Mouse (Mus musculus): Measurements from ENCODE around the gene Smarcc1. TPM values are rescaled to one million over a fixed set of nuclear protein-coding genes. Genes with fewer than 3 reads are reported as not detected.
"Not testable (repeated sequence)": the region's sequence is repeated elsewhere in the genome, so short reads cannot be mapped to it uniquely, and the experiment has no call there.

Gene Smarcc1
- polyA plus RNA-seq (2014; fragmentation: Nextera tagmentation; extraction: Ambion mirVana), result 172 and 253 TPM in 2 replicates

- Histone ChIP-seq H3K27me3 (ENCODE audit: control insufficient read depth, insufficient read depth, low read length) (no peaks in the 10 kb centered on the region), H3K9me3 (ENCODE audit: control insufficient read depth, low read length) (no peaks in the 10 kb centered on the region), H3K4me2 (replicated peaks; ENCODE audit: low read depth, low read length) (peak within 1 kb of the TSS; percentile 67), H3K27ac (ENCODE audit: low read depth, low read length) (peak within 1 kb of the TSS; percentile 95), H3K4me1 (replicated peaks; ENCODE audit: control insufficient read depth, insufficient read depth, low read length) (peaks cover 3% of the 10 kb centered on the region; the same call in 1 of the 2 replicates), H3K36me3 (ENCODE audit: control insufficient read depth, insufficient read depth, low read length) (peaks cover 3% of the 10 kb centered on the region; the same call in 1 of the 2 replicates), H3K4me3 (ENCODE audit: low read depth, low read length) (peak within 1 kb of the TSS; percentile 89), H3K9ac (ENCODE audit: low read depth, low read length) (peak within 1 kb of the TSS; percentile 88)
- ATAC-seq (ENCODE audit: low FRiP score) (peak; percentile 96), DNase-seq (ENCODE audit: low spot score) (peak; percentile 90)
- WGBS, result under 1% methylated on average over 73 of the region's 79 CpGs
Observed at GRCm38 (mm10) chr9:110116977-110117778, at the start of gene Smarcc1. Smarcc1 (plus strand) TSS chr9:110117708.

- ATAC-seq (ENCODE audit: low FRiP score), result no peak
- no peak overlapping the region for H3K9ac ChIP-seq (ENCODE audit: low read depth, low read length)
- H3K4me3 ChIP-seq (ENCODE audit: low read depth, low read length), result no peak overlapping the region
- H3K4me2 ChIP-seq (replicated peaks; ENCODE audit: low read depth, low read length), result no peak overlapping the region
- WGBS, result 92% methylated on average over 6 of the region's 6 CpGs
- no peak overlapping the region for H3K27ac ChIP-seq (ENCODE audit: low read depth, low read length)
- no peak for DNase-seq (ENCODE audit: low spot score)
- H3K4me1 ChIP-seq (replicated peaks; ENCODE audit: control insufficient read depth, insufficient read depth, low read length), result no peaks in the 10 kb centered on the region
- no peaks in the 10 kb centered on the region for H3K27me3 ChIP-seq (ENCODE audit: control insufficient read depth, insufficient read depth, low read length)
- H3K9me3 ChIP-seq (ENCODE audit: control insufficient read depth, low read length), result no peaks in the 10 kb centered on the region
- H3K36me3 ChIP-seq (ENCODE audit: control insufficient read depth, insufficient read depth, low read length), result peaks cover 3% of the 10 kb centered on the region; the same call in 1 of the 2 replicates
Observed at GRCm38 (mm10) chr9:110068745-110069144, 48.8 kb upstream of the Smarcc1 start.

- DNase-seq (ENCODE audit: low spot score) (no peak), ATAC-seq (ENCODE audit: low FRiP score) (no peak)
- Histone ChIP-seq H3K4me3 (ENCODE audit: low read depth, low read length) (no peak overlapping the region), H3K9me3 (ENCODE audit: control insufficient read depth, low read length) (no peaks in the 10 kb centered on the region), H3K4me2 (replicated peaks; ENCODE audit: low read depth, low read length) (no peak overlapping the region), H3K27me3 (ENCODE audit: control insufficient read depth, insufficient read depth, low read length) (no peaks in the 10 kb centered on the region), H3K9ac (ENCODE audit: low read depth, low read length) (no peak overlapping the region), H3K27ac (ENCODE audit: low read depth, low read length) (no peak overlapping the region), H3K4me1 (replicated peaks; ENCODE audit: control insufficient read depth, insufficient read depth, low read length) (no peaks in the 10 kb centered on the region), H3K36me3 (ENCODE audit: control insufficient read depth, insufficient read depth, low read length) (0 out of 2 replicates have a peak, but pooled peaks cover 2% of the 10 kb centered on the region)
- WGBS, result 91% methylated on average over 9 of the region's 9 CpGs
Observed at GRCm38 (mm10) chr9:110070358-110070757, 47.1 kb upstream of the Smarcc1 start.

GRCm38 (mm10) chr9:110071011-110071410 lies 46.5 kb upstream of the Smarcc1 start:
- Histone ChIP-seq H3K27me3 (ENCODE audit: control insufficient read depth, insufficient read depth, low read length) (no peaks in the 10 kb centered on the region), H3K9me3 (ENCODE audit: control insufficient read depth, low read length) (no peaks in the 10 kb centered on the region), H3K4me2 (replicated peaks; ENCODE audit: low read depth, low read length) (no peak overlapping the region), H3K27ac (ENCODE audit: low read depth, low read length) (no peak overlapping the region), H3K4me3 (ENCODE audit: low read depth, low read length) (no peak overlapping the region), H3K36me3 (ENCODE audit: control insufficient read depth, insufficient read depth, low read length) (0 out of 2 replicates have a peak, but pooled peaks cover 2% of the 10 kb centered on the region), H3K4me1 (replicated peaks; ENCODE audit: control insufficient read depth, insufficient read depth, low read length) (no peaks in the 10 kb centered on the region), H3K9ac (ENCODE audit: low read depth, low read length) (no peak overlapping the region)
- 92% methylated on average over 4 of the region's 4 CpGs for WGBS
- DNase-seq (ENCODE audit: low spot score) (no peak), ATAC-seq (ENCODE audit: low FRiP score) (no peak)

- H3K4me1 ChIP-seq (replicated peaks; ENCODE audit: control insufficient read depth, insufficient read depth, low read length), result no peaks in the 10 kb centered on the region
- H3K9ac ChIP-seq (ENCODE audit: low read depth, low read length), result no peak overlapping the region
- H3K4me3 ChIP-seq (ENCODE audit: low read depth, low read length), result no peak overlapping the region
- peak; percentile 87 for DNase-seq (ENCODE audit: low spot score)
- no peaks in the 10 kb centered on the region for H3K9me3 ChIP-seq (ENCODE audit: control insufficient read depth, low read length)
- H3K4me2 ChIP-seq (replicated peaks; ENCODE audit: low read depth, low read length), result no peak overlapping the region
- H3K27ac ChIP-seq (ENCODE audit: low read depth, low read length), result no peak overlapping the region
- peak; percentile 33; the same call in 1 of the 2 replicates for ATAC-seq (ENCODE audit: low FRiP score)
- 6% methylated on average over 1 of the region's 1 CpGs for WGBS
- no peaks in the 10 kb centered on the region for H3K27me3 ChIP-seq (ENCODE audit: control insufficient read depth, insufficient read depth, low read length)
- 0 out of 2 replicates have a peak, but pooled peaks cover 2% of the 10 kb centered on the region for H3K36me3 ChIP-seq (ENCODE audit: control insufficient read depth, insufficient read depth, low read length)
Observed at GRCm38 (mm10) chr9:110071843-110072242, 45.7 kb upstream of the Smarcc1 start.

GRCm38 (mm10) chr9:110076468-110076867 lies 41.0 kb upstream of the Smarcc1 start:
- 83% methylated on average over 4 of the region's 7 CpGs for WGBS
- not testable (repeated sequence) for H3K27ac ChIP-seq (ENCODE audit: low read depth, low read length); H3K4me3 ChIP-seq (ENCODE audit: low read depth, low read length); DNase-seq (ENCODE audit: low spot score); ATAC-seq (ENCODE audit: low FRiP score); H3K9ac ChIP-seq (ENCODE audit: low read depth, low read length); H3K4me1 ChIP-seq (replicated peaks; ENCODE audit: control insufficient read depth, insufficient read depth, low read length); H3K4me2 ChIP-seq (replicated peaks; ENCODE audit: low read depth, low read length); H3K27me3 ChIP-seq (ENCODE audit: control insufficient read depth, insufficient read depth, low read length); H3K9me3 ChIP-seq (ENCODE audit: control insufficient read depth, low read length); H3K36me3 ChIP-seq (ENCODE audit: control insufficient read depth, insufficient read depth, low read length)

- no peak overlapping the region for H3K27ac ChIP-seq (ENCODE audit: low read depth, low read length)
- no peak overlapping the region for H3K4me2 ChIP-seq (replicated peaks; ENCODE audit: low read depth, low read length)
- no peaks in the 10 kb centered on the region for H3K9me3 ChIP-seq (ENCODE audit: control insufficient read depth, low read length)
- H3K27me3 ChIP-seq (ENCODE audit: control insufficient read depth, insufficient read depth, low read length), result no peaks in the 10 kb centered on the region
- no peak for DNase-seq (ENCODE audit: low spot score)
- no peaks in the 10 kb centered on the region for H3K4me1 ChIP-seq (replicated peaks; ENCODE audit: control insufficient read depth, insufficient read depth, low read length)
- no peak overlapping the region for H3K9ac ChIP-seq (ENCODE audit: low read depth, low read length)
- peaks cover 9% of the 10 kb centered on the region; the same call in 1 of the 2 replicates for H3K36me3 ChIP-seq (ENCODE audit: control insufficient read depth, insufficient read depth, low read length)
- no peak overlapping the region for H3K4me3 ChIP-seq (ENCODE audit: low read depth, low read length)
- no peak for ATAC-seq (ENCODE audit: low FRiP score)
- 82% methylated on average over 3 of the region's 3 CpGs for WGBS
Observed at GRCm38 (mm10) chr9:110081066-110081465, 36.4 kb upstream of the Smarcc1 start.

- Histone ChIP-seq H3K4me2 (replicated peaks; ENCODE audit: low read depth, low read length) (no peak overlapping the region), H3K9me3 (ENCODE audit: control insufficient read depth, low read length) (no peaks in the 10 kb centered on the region), H3K27me3 (ENCODE audit: control insufficient read depth, insufficient read depth, low read length) (no peaks in the 10 kb centered on the region), H3K4me1 (replicated peaks; ENCODE audit: control insufficient read depth, insufficient read depth, low read length) (no peaks in the 10 kb centered on the region), H3K27ac (ENCODE audit: low read depth, low read length) (no peak overlapping the region), H3K9ac (ENCODE audit: low read depth, low read length) (no peak overlapping the region), H3K4me3 (ENCODE audit: low read depth, low read length) (no peak overlapping the region), H3K36me3 (ENCODE audit: control insufficient read depth, insufficient read depth, low read length) (peaks cover 24% of the 10 kb centered on the region)
- 93% methylated on average over 25 of the region's 25 CpGs for WGBS
- DNase-seq (ENCODE audit: low spot score), result no peak
- no peak for ATAC-seq (ENCODE audit: low FRiP score)
Observed at GRCm38 (mm10) chr9:110084201-110084964, 33.1 kb upstream of the Smarcc1 start.
